Mouse (Mus musculus): ENCODE results near the gene Zfp827. TPM values are rescaled to one million over a fixed set of nuclear protein-coding genes. Genes with fewer than 3 reads are reported as not detected.

The Zfp827 gene
- total RNA-seq, 2 experiments from 2014 or later, result 13.1 to 22.4 TPM

DNA sequence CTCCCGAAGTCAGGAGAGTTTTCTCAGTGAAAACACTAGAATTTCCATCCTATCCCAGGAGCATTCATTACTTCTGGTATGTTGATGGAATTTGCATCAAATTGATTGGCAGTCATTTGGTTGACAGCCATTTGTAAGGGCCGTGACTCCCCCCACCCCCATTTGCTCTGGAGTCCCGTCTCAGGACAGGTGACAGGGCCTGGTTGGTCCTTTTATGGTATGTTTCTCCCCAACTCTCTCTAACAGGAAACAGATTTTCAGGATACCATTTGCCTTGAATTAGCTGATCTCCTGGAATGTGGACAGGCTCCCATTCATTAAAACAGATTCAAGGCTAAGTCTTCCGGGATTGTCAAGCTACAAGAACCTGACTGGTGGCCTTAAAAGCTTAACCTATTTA is 129.1 kb downstream of the Zfp827 start:
- DNase-seq, result no peak

- DNase-seq, result no peak
Measured at GRCm38 (mm10) chr8:79158357-79158756, 130.1 kb downstream of the Zfp827 start.

DNA sequence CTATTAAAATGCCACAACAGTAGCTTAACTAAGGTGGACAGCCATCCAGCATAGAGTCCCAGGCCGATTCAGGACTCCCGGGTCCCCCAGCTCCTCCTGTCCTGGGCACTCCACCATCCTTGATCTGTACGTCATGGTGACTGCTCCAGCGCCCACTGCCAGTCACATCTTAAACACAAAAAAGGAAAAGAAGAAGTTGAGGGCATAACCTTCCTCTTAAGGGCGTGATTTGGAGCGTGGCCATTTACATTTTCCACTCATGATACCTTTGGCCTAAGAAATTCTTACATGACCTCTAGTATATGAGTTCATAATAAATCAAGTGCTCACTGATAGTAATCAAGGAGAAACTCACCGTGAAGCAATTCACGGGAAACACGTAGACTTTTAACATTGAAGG is 131.2 kb downstream of the Zfp827 start:
- DNase-seq, result no peak

GRCm38 (mm10) chr8:79160302-79160701 is 132.1 kb downstream of the Zfp827 start:
- peak; percentile 76 for DNase-seq

DNA sequence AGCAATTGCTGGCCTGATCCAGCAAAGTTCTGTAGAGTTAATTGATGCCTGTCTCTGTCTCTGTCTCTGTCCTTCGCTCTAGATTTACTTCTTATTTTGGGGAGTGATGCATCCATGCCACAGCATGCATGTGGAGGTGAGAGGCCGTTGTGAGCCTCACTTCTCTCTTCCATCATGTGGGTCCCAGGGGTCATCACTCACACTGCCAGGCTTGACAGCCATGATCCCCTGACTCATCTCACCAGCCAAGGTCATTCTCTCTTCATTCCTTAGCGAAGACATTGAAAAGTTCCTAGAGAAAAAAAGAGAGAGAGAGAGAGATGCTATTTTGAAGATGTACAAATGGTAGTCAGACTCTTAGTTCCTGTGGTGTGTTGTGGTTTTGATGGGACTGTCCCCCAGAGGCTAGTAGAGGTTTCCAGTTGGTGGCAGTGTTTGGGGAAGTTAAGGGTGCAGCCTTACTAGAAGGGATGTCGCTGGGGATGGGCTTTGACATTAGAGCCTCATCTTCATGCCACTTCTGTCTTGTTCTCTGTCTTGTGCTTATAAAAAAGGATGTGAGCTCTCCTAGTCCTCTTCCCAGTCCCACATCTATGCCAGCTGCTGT is 133.0 kb downstream of the Zfp827 start:
- DNase-seq, result peak; percentile 35

- DNase-seq, result peak; percentile 85
Measured at GRCm38 (mm10) chr8:79162533-79163308, 134.5 kb downstream of the Zfp827 start.

DNA sequence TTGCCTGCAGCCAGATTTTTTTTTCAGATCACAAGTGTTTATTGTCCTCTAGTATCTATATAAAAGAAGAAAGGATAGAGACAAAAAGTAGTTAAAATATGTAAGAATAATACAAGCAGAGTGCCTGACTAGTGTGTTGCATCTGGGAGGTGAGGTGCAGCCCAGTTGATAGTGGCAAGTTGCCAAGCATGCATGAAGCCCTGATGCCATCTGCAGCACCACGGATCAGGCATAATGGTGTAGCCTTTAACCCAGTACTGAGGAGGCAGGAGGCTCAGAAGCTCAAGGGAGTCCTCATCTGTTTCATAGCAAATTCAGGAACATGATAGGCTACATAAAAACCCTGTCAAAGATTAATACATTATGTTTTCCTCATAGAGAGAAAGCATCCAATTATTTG is 136.1 kb downstream of the Zfp827 start:
- DNase-seq, result no peak

GRCm38 (mm10) chr8:79165276-79165675 is 137.0 kb downstream of the Zfp827 start:
- no peak for DNase-seq

GRCm38 (mm10) chr8:79173606-79174005 is 145.4 kb downstream of the Zfp827 start:
- peak; percentile 31 for DNase-seq

- DNase-seq, result no peak
Measured at GRCm38 (mm10) chr8:79175991-79176390, 147.8 kb downstream of the Zfp827 start.

DNA sequence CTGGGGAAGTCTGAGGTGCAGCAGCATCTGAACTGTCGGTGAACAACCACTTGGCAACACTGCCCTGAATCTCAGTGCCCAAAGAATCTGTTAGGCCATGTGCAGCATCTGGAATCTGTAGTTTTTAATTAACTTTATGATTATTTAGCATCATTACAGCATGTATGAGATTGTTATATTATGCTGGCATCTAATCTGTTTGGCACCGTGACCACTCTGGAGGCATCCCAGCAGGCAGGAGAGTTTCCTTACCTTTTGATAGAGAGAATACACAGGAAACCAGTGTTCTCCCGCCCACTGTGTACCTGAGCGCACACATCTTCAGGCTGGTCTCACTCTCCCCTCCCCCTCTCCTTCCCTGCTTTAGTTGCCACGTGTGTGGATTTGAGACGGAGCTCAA is 151.4 kb downstream of the Zfp827 start:
- DNase-seq, result no peak

DNA sequence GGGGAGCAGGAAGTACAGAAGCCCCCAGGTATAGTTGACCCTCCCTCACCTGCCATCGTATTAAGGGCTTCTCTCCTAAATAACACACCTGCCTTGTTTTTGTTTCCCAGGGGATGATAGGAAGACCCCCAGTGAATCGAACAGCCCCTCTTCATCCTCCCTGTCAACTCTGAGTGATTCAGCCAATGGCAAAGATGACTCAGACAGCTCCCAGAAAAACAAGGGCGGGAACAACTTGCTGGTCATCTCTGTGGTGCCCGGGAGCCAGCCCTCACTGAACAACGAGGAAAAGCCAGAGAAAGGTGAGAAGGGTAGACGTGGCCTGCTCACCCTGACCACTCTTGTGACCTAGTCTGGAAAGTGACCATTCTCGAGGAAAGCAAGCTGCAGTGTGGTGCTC is 157.3 kb downstream of the Zfp827 start:
- no peak for DNase-seq

GRCm38 (mm10) chr8:79190071-79190470 is 161.8 kb downstream of the Zfp827 start:
- DNase-seq, result peak; percentile 44

GRCm38 (mm10) chr8:79196481-79196880 is 168.2 kb downstream of the Zfp827 start:
- no peak for DNase-seq

- DNase-seq, result no peak
Measured at GRCm38 (mm10) chr8:79198675-79199074, 170.4 kb downstream of the Zfp827 start.

GRCm38 (mm10) chr8:79201446-79202147 is 173.4 kb downstream of the Zfp827 start:
- no peak for DNase-seq

DNA sequence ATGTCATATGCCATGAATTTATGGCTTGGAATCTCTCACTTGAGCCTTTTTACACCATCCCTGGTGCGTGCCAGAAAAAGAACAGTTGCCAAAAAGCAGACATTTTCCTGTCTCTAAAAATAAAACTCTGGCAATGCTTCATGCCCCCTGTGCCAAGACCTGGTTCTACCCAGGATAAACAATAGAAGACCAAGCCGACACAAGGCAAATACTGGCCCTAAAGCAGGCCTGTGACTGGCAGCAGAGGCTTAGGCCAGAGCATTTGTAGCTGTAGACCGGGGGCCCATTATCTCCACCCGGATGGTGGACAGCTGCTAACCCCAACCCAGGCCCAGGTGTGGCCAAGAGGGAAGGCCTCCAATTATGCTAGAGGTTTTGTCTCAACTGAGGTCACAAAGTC is 178.7 kb downstream of the Zfp827 start:
- peak; percentile 55 for DNase-seq

GRCm38 (mm10) chr8:79208181-79208580 is 179.9 kb downstream of the Zfp827 start:
- DNase-seq, result no peak

GRCm38 (mm10) chr8:79208691-79209640 is 180.7 kb downstream of the Zfp827 start:
- DNase-seq, result peak; percentile 60

DNA sequence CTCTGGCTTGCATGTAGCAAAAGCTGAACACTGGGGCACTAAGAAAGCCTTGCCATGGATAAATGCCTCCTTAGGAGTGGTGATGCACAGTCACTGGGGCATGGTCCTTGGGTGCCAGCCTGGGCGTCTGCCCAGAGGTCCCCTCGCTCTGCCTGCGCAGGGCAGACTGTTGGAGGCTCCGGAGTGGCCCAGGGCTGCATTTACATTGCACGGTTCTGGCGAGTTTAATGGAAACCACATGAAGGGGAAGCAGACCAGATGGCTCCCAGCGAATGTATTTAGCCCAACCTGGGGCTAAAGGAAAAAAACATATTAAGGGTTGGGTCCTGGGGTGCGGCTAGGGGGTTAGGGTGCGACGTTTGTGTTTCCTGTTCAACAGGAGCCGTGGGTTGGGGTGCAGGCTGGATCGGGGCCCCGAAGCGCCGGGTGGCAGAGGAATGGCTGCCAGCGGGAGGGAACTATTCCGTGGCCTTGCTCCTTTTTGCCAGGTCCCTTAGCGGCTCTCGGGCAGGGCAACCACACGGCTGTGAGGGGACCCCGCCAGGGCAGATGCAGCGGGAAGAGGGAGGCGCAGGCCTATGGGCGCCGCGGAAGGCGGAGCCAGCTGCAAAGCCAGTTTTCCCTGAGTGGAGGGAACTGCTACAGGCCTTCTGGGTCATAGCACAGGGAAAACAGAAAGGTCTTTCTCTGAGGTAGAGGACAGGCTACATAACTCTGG is 181.6 kb downstream of the Zfp827 start:
- DNase-seq, result peak; percentile 64

GRCm38 (mm10) chr8:79211630-79212029 is 183.4 kb downstream of the Zfp827 start:
- DNase-seq, result no peak

Data from adrenal gland, postnatal 10 days (tissue).